Mouse (Mus musculus) liver, embryonic 14.5 days (tissue): ENCODE results near the gene Ctu2.

Source experiments
- CTCF ChIP-seq: IDR thresholded peaks from 2 replicates; pipeline ENCODE4 v1.5.1; 2016; ENCODE audit warnings: antibody characterized with exemption, low read depth, control low read depth
- EP300 ChIP-seq: IDR thresholded peaks from 2 replicates; pipeline ENCODE4 v1.6.1; 2016; ENCODE audit warnings: antibody characterized with exemption, low read depth

- TF ChIP-seq CTCF (no peak), EP300 (no peak)
Observed at GRCm38 (mm10) chr8:122462510-122462909, 13.4 kb upstream of the Ctu2 start.
